Mouse (Mus musculus) lung, postnatal 14 days (tissue): ENCODE data around the gene Pan2.
A peak's percentile ranks its signal among the peaks of the same experiment; 100 is the strongest.

Experiments
- DNase-seq: peaks from one replicate; pipeline ENCODE4 v3.0.0; 2021

The Pan2 gene

DNA sequence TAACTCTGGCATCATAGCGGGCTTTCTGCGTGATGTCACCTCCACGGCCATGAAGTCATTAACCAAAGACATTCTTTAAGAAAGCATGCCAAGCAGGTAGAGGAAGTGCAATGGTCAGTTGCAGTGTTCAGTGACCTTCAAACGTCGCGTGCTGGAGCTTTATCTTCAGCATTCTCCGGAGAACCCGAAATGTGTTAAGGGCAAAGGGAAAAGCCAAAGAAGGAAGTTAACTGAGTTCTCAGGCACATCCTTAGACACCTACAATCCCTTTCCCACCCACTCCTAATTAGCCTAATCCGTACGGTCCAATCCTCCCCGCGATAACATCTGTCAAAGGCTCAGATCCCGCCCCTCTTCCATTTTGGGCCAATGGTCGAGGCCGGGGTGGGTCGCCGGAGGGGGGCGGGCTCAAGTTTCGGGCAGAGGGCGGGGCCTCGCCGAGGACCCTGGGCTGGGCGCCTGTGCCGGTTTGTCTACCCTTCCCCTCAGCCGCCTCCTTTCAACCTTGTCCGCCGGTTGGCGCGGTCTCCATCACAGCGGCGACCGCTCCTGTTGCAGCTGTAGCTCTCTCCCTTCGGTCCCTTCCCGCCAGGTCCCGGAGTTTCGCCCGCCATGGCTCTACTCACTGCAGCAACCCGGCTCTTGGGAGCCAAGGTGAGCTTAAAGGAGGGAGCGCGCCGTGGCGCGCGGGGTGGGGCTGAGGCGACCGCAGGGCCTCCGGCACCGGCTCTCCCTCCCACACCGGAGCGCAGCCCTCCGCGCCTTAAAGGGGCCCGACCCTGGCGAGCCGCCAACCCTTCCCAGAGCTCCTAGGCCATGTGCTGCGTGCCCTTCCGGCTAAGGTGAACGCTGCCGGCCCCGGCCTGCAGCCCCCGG lies 34.4 kb downstream of the Pan2 start, which contains the start of gene Cs:
Cs (plus strand) TSS at position 429 of the 876 bp plus-strand sequence.
- peak; percentile 97 for DNase-seq

GRCm38 (mm10) chr10:128338415-128338814 lies 35.3 kb downstream of the Pan2 start:
- DNase-seq: no peak

DNA sequence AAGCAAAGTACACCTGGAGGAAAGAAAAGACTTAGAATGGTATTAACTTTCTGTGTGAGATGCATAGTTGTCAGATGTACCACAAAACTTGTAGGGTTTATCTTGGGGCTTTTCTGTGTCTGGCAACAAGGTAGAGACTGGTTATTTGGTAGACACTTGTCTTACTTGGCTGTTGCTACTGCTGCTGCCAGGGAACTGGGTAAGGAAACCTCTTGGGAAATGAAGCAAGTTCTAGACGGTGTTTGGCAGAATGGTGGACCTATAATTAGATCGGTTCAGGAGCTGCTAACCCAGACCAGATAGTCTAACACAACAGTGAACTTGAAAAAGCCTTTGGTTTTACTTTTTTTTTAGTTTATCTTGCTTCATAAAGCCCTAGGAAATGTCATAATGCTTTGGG lies 35.8 kb downstream of the Pan2 start:
- no peak for DNase-seq

DNA sequence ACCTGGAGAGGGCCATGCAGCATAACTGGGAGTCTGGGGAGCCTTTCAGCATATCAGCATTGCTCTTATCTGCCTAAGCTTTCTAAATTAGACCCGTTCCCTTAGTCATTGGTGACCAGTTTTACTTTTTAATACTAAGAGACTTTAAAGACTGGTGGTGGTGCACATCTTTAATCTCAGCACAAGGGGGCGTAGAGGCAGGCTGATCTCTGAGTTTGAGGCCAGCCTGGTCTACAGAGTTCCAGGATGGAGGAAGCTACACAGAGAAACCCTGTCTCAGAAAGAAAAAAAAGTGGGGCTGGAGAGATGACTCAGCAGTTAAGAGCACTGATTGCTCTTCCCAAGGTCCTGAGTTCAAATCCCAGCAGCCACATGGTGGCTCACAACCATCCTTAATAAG lies 37.1 kb downstream of the Pan2 start:
- no peak for DNase-seq

- no peak for DNase-seq
These were observed 40.3 kb downstream of the Pan2 start for GRCm38 (mm10) chr10:128343436-128343835.

DNA sequence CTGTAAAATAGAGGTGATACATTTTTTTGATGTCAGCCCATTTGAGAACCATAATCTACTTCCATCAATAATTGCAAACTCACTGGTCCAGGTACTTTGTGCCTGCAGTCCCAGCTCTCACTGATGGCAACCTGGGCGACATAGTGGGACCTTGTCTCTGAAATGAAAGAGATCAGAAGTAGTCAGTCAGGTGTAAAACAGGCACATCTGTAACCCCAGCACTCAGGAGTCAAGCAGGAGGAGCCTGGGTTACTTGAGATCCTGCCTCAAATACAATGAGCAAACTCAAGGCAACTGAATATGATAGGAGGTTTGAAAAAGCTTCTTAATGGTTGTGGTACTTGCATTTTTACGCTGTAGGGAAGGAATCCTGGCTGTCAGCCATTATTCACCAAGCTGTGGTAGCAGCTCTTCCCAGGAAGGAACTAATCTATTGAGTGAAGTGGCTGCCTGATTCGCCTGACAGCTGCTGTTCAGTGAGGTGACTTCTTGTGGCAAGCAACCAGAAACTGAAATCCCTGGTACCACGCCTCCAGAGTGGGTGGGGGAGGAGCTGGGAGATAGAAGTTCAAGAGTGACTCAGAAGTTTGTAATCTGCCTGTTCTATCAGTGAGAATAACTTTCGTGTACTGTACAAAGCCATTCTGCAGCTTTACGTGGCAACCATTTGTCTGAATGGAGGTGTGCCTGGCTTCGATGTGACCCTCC lies 41.6 kb downstream of the Pan2 start:
- DNase-seq: peak; percentile 79

GRCm38 (mm10) chr10:128347541-128347940 lies 44.4 kb downstream of the Pan2 start:
- no peak for DNase-seq

- DNase-seq: peak; percentile 77
These were observed 55.7 kb downstream of the Pan2 start for GRCm38 (mm10) chr10:128358796-128359195.

DNA sequence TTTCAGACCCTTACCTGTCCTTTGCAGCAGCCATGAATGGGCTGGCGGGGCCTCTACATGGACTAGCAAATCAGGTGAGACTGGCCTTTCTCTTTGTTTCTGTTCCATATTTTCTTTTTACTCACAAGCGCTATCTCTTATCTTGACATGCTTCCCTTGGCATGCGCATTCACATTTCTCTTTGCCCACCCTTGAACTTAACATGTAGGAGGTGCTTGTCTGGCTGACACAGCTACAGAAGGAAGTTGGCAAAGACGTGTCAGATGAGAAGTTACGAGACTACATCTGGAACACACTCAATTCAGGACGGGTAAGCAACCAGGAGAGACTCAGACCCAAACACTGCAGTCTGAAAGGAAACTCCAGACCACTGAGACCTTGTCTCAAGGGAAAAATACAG lies 56.1 kb downstream of the Pan2 start:
- DNase-seq: no peak

- DNase-seq: no peak
These were observed 58.7 kb downstream of the Pan2 start for GRCm38 (mm10) chr10:128361836-128362235.

- peak; percentile 38 for DNase-seq
These were observed 59.4 kb downstream of the Pan2 start for GRCm38 (mm10) chr10:128362568-128362967.

DNA sequence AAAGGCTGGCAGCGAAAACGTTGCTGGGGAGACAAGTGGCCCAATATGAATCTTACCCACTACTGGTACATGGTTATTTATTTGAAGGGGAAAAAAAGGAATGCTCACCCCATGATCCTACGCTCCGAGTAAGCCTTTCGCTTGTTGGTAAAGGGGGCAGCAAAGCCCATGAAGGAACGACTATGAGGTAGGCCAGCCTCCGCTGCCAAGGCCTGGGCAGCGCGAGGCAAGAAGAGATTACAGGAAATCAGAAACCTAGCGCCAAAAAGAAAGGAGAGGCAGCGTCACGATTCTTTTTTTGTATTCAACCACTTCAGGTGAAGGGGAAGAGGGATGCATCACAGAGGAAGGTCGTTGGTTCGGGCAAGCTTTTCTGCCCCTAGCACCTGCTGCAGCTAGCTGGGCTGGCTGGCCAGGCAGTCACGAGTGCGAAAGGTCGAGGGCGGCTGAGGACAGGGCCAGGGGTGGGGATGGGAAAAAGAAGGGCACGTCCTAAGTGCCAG lies 64.8 kb downstream of the Pan2 start:
- DNase-seq: no peak

DNA sequence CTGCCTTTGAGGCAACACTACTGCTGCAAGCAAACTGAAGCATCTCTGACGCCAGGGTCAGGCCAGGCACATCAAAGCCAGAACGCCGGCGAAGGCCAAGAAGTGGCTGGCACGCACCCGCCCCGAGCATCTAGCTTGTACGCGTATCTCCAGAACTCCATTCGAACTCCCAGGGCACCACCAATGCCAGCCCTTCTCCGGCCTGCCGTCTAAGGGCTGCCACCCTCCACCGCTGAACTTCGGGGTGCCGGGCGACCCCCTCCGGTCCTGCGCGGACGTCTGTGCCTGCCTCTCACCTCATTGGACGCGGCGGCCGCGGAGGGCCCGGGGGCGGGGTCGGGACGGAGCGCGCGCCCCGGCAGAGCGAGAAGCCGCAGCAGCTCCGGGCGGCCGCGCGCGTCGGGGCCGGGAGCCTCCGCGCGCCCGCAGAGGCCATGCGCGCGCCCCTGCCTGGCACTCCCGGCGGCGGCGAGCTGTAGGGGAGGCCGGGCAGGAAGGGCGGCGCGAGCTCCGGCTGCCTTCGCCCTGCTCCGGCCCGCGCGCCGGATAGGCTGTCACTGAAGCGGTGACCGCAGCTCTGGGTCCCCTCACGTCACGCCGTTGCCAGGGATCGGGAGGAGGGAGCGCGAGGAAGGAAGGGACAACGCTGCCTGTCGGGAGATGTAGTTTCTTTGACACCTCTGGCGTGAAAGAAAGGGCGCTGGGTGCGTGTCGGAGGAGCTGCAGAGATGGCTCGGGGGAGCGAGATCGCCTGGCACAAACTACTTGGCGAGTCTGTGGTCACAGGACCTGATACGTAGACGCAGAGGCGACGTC lies 65.5 kb downstream of the Pan2 start, which contains the start of gene Coq10a:
Coq10a (minus strand) TSS at position 596 of the 816 bp plus-strand sequence.
- peak; percentile 89 for DNase-seq

DNA sequence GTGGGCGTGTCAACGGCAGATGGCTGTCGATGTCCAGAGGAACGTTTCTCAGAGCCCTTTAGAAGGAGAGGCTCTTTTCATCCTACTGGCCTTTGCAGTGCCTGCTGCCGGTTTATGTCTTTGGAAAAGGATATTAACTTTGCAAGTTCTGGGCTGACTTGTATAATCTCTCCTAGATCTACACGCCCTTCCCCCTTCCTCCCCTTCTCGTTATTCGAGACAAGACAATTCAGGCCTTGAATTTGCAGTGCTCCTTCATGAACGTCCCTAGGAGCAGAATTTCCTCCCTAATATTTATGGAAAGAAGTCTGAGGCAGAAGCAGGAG lies 66.0 kb downstream of the Pan2 start:
- no peak for DNase-seq

- no peak for DNase-seq
These were observed 66.5 kb downstream of the Pan2 start for GRCm38 (mm10) chr10:128369599-128369998.

DNA sequence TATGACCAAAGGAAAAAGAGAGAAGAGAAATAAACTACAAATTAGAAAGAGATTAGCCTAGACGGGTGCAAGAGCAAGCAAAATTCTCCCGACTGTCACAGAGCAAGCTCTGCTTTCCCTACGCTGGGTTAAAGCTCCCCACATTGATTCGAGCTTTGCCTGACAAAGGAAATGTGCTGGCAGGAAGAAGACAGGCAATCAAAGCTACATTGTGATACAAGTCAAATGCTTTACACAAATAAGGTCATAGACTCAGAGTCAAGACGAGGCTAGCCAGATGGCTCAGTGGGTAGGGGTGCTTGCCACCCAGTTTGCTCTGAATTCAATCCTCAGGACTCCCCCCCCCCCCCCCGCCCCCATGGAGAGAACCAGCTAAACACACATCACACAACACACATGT lies 66.9 kb downstream of the Pan2 start:
- DNase-seq: no peak

GRCm38 (mm10) chr10:128370601-128371000 lies 67.5 kb downstream of the Pan2 start:
- DNase-seq: no peak
